In the genomic region with DNA sequence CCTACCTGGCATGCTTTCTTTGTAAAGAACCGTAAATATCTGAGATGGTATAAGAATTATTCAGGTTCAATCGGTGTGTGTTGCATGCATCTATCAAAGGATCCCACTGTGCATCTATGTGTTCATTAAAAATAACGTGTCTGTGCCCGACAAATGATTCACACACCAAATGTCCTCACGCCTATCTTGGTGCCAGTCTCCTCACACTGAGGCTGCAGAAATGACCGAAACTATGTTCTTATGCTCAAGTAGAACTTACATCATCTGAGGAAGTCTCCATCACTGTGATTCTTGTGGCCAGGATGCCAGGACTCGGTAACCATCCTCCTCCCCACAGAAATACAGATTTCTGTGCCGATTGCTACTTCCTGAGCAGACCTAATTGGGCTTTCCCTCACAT, we compare ENCODE assay signal across 8 mouse cellular contexts.
"Had no signal": no experiment of that assay in that cellular context is flagged by ENCODE, and none has a peak within 500 bp of the region (broad histone marks: within the 10 kb centered on the region; RNA-seq: fewer than 3 reads in every experiment).

No protein-coding gene starts in this region.

- H3K36me3 ChIP-seq: limb, embryonic 13.5 days; liver, embryonic 15.5 days; midbrain, embryonic 13.5 days; neural tube, embryonic 15.5 days had no signal

- ATAC-seq: hindbrain, postnatal 0 days; midbrain, embryonic 13.5 days had no signal

- H3K9me3 ChIP-seq: limb, embryonic 13.5 days; liver, embryonic 15.5 days; midbrain, embryonic 13.5 days; neural tube, embryonic 15.5 days had no signal

- H3K4me1 ChIP-seq: liver, embryonic 15.5 days; midbrain, embryonic 13.5 days; neural tube, embryonic 15.5 days had no signal

- H3K4me3 ChIP-seq: limb, embryonic 13.5 days; liver, embryonic 15.5 days; midbrain, embryonic 13.5 days; neural tube, embryonic 15.5 days had no signal

- H3K9ac ChIP-seq: limb, embryonic 13.5 days; liver, embryonic 15.5 days; midbrain, embryonic 13.5 days; neural tube, embryonic 15.5 days had no signal

- H3K27me3 ChIP-seq: limb, embryonic 13.5 days; liver, embryonic 15.5 days; midbrain, embryonic 13.5 days; neural tube, embryonic 15.5 days had no signal

- DNase-seq: thymus, postnatal 36 days had no signal

- H3K4me2 ChIP-seq: limb, embryonic 13.5 days; liver, embryonic 11.5 days; liver, embryonic 15.5 days; midbrain, embryonic 13.5 days; neural tube, embryonic 15.5 days had no signal

- H3K27ac ChIP-seq: hindbrain, postnatal 0 days; kidney, postnatal 0 days; limb, embryonic 13.5 days; liver, embryonic 15.5 days; midbrain, embryonic 13.5 days; neural tube, embryonic 15.5 days had no signal
